Mouse (Mus musculus): ENCODE data around the gene Fam222a. TPM values are rescaled to one million over a fixed set of nuclear protein-coding genes. Genes with fewer than 3 reads are reported as not detected.
A peak's percentile ranks its signal among the peaks of the same experiment; 100 is the strongest.

Fam222a gene
- polyA plus RNA-seq, 1 experiment from 2014 or later = 2.7 TPM

DNA sequence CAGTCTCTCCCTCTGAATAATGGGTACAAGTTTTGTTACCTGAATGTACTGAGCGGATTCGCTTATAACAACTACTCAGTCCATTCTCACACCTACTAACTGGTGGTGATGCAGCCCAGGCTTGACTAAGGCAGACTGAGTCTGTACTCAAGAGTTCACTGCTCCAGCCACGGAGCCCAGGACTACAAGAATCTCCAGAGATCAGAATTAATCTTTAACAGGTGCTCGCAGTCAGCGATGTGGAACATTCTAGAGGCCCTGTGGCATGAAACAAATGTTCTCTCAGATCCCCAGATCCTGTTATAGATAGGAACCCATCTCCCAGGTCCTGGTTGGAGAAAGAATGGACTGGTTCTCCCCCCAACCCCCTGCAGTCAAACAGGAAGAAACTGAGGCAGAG is 87.9 kb downstream of the Fam222a start:
- no peak overlapping the region for H3K27ac ChIP-seq (replicated peaks; ENCODE audit: low read depth, low read length)
- 82% methylated on average over 5 of the region's 5 CpGs for WGBS

GRCm38 (mm10) chr5:114656305-114656704 is 88.5 kb downstream of the Fam222a start:
- 89% methylated on average over 7 of the region's 7 CpGs for whole genome bisulfite sequencing
- peaks cover 30% of the 10 kb centered on the region for H3K27me3 ChIP-seq (ENCODE audit: control insufficient read depth, insufficient read depth, low read length)

More for the DNA sequence above, 87.9 kb downstream of the Fam222a start:
- Histone ChIP-seq H3K9me3 (replicated peaks; ENCODE audit: control insufficient read depth, low read length) (no peaks in the 10 kb centered on the region), H3K9ac (replicated peaks; ENCODE audit: low read length) (no peak overlapping the region), H3K4me3 (ENCODE audit: low read depth, low read length) (no peak overlapping the region), H3K4me2 (ENCODE audit: low read depth, low read length) (no peak overlapping the region), H3K36me3 (replicated peaks; ENCODE audit: control insufficient read depth, insufficient read depth, low read depth, low read length) (no peaks in the 10 kb centered on the region), H3K4me1 (ENCODE audit: control insufficient read depth, insufficient read depth, low read length) (peaks cover 3% of the 10 kb centered on the region; the same call in 1 of the 2 replicates), H3K27me3 (ENCODE audit: control insufficient read depth, insufficient read depth, low read length) (peaks cover 30% of the 10 kb centered on the region)
- no peak for ATAC-seq (replicated peaks; ENCODE audit: insufficient number of reproducible peaks, low FRiP score, low TSS enrichment, low read depth)
- no peak for DNase-seq (ENCODE audit: low spot score)

GRCm38 (mm10) chr5:114657426-114657825 is 89.6 kb downstream of the Fam222a start:
- Histone ChIP-seq H3K4me2 (ENCODE audit: low read depth, low read length) (peak overlapping the region; percentile 92), H3K27me3 (ENCODE audit: control insufficient read depth, insufficient read depth, low read length) (peaks cover 30% of the 10 kb centered on the region)
- WGBS = 35% methylated on average over 10 of the region's 10 CpGs

More at GRCm38 (mm10) chr5:114656305-114656704, 88.5 kb downstream of the Fam222a start:
- ATAC-seq (replicated peaks; ENCODE audit: insufficient number of reproducible peaks, low FRiP score, low TSS enrichment, low read depth) = no peak
- Histone ChIP-seq H3K9me3 (replicated peaks; ENCODE audit: control insufficient read depth, low read length) (no peaks in the 10 kb centered on the region), H3K4me2 (ENCODE audit: low read depth, low read length) (no peak overlapping the region), H3K36me3 (replicated peaks; ENCODE audit: control insufficient read depth, insufficient read depth, low read depth, low read length) (no peaks in the 10 kb centered on the region), H3K4me3 (ENCODE audit: low read depth, low read length) (no peak overlapping the region), H3K27ac (replicated peaks; ENCODE audit: low read depth, low read length) (no peak overlapping the region), H3K9ac (replicated peaks; ENCODE audit: low read length) (no peak overlapping the region), H3K4me1 (ENCODE audit: control insufficient read depth, insufficient read depth, low read length) (peaks cover 3% of the 10 kb centered on the region; the same call in 1 of the 2 replicates)
- no peak for DNase-seq (ENCODE audit: low spot score)

GRCm38 (mm10) chr5:114658255-114658654 is 90.4 kb downstream of the Fam222a start, which contains the start of gene Trpv4:
TSS of gene Trpv4 (minus strand) at chr5:114658421.
- H3K4me1 ChIP-seq (ENCODE audit: control insufficient read depth, insufficient read depth, low read length) = peaks cover 3% of the 10 kb centered on the region; the same call in 1 of the 2 replicates
- peak within 1 kb of the TSS; percentile 45 for H3K4me3 ChIP-seq (ENCODE audit: low read depth, low read length)
- ATAC-seq (replicated peaks; ENCODE audit: insufficient number of reproducible peaks, low FRiP score, low TSS enrichment, low read depth) (no peak), DNase-seq (ENCODE audit: low spot score) (no peak)
- H3K27ac ChIP-seq (replicated peaks; ENCODE audit: low read depth, low read length) = no peak within 1 kb of the TSS
- H3K9ac ChIP-seq (replicated peaks; ENCODE audit: low read length) = peak within 1 kb of the TSS; percentile 48
- H3K9me3 ChIP-seq (replicated peaks; ENCODE audit: control insufficient read depth, low read length) = no peaks in the 10 kb centered on the region
- peak within 1 kb of the TSS; percentile 92 for H3K4me2 ChIP-seq (ENCODE audit: low read depth, low read length)
- 1% methylated on average over 24 of the region's 47 CpGs for WGBS
- H3K27me3 ChIP-seq (ENCODE audit: control insufficient read depth, insufficient read depth, low read length) = peaks cover 30% of the 10 kb centered on the region
- H3K36me3 ChIP-seq (replicated peaks; ENCODE audit: control insufficient read depth, insufficient read depth, low read depth, low read length) = no peaks in the 10 kb centered on the region

More at GRCm38 (mm10) chr5:114657426-114657825, 89.6 kb downstream of the Fam222a start:
- peaks cover 3% of the 10 kb centered on the region; the same call in 1 of the 2 replicates for H3K4me1 ChIP-seq (ENCODE audit: control insufficient read depth, insufficient read depth, low read length)
- H3K27ac ChIP-seq (replicated peaks; ENCODE audit: low read depth, low read length) = no peak overlapping the region
- ATAC-seq (replicated peaks; ENCODE audit: insufficient number of reproducible peaks, low FRiP score, low TSS enrichment, low read depth) (no peak), DNase-seq (ENCODE audit: low spot score) (no peak)
- peak overlapping the region; percentile 45 for H3K4me3 ChIP-seq (ENCODE audit: low read depth, low read length)
- no peaks in the 10 kb centered on the region for H3K36me3 ChIP-seq (replicated peaks; ENCODE audit: control insufficient read depth, insufficient read depth, low read depth, low read length)
- H3K9me3 ChIP-seq (replicated peaks; ENCODE audit: control insufficient read depth, low read length) = no peaks in the 10 kb centered on the region
- no peak overlapping the region for H3K9ac ChIP-seq (replicated peaks; ENCODE audit: low read length)

- no peak overlapping the region for H3K4me3 ChIP-seq (ENCODE audit: low read depth, low read length)
- ATAC-seq (replicated peaks; ENCODE audit: insufficient number of reproducible peaks, low FRiP score, low TSS enrichment, low read depth) = no peak
- WGBS = 75% methylated on average over 6 of the region's 6 CpGs
- peaks cover 30% of the 10 kb centered on the region for H3K27me3 ChIP-seq (ENCODE audit: control insufficient read depth, insufficient read depth, low read length)
- no peak overlapping the region for H3K27ac ChIP-seq (replicated peaks; ENCODE audit: low read depth, low read length)
- no peak for DNase-seq (ENCODE audit: low spot score)
- peaks cover 5% of the 10 kb centered on the region; the same call in 1 of the 2 replicates for H3K4me1 ChIP-seq (ENCODE audit: control insufficient read depth, insufficient read depth, low read length)
- H3K9ac ChIP-seq (replicated peaks; ENCODE audit: low read length) = no peak overlapping the region
- H3K36me3 ChIP-seq (replicated peaks; ENCODE audit: control insufficient read depth, insufficient read depth, low read depth, low read length) = no peaks in the 10 kb centered on the region
- no peak overlapping the region for H3K4me2 ChIP-seq (ENCODE audit: low read depth, low read length)
- no peaks in the 10 kb centered on the region for H3K9me3 ChIP-seq (replicated peaks; ENCODE audit: control insufficient read depth, low read length)
Measured at GRCm38 (mm10) chr5:114661029-114661428, 93.2 kb downstream of the Fam222a start.

Other genes starting within 250 kb of the Fam222a start
- 110 TPM in 2 replicates for gene Kctd10, start 187.5 kb upstream of the Fam222a start, polyA plus RNA-seq (2014; fragmentation: Nextera tagmentation; extraction: Ambion mirVana)
- gene Ube3b, start 187.4 kb upstream of the Fam222a start, polyA plus RNA-seq (2014; fragmentation: Nextera tagmentation; extraction: Ambion mirVana) = 42.3 and 44.9 TPM in 2 replicates
- 22.4 and 27.2 TPM in 2 replicates for gene Mmab, start 124.0 kb upstream of the Fam222a start, polyA plus RNA-seq (2014; fragmentation: Nextera tagmentation; extraction: Ambion mirVana)
- 53.0 and 60.9 TPM in 2 replicates for gene Mvk, start 123.7 kb upstream of the Fam222a start, polyA plus RNA-seq (2014; fragmentation: Nextera tagmentation; extraction: Ambion mirVana)
- 0.85 and 1.1 TPM in 2 replicates for gene Trpv4, start 90.4 kb downstream of the Fam222a start, polyA plus RNA-seq (2014; fragmentation: Nextera tagmentation; extraction: Ambion mirVana)
- gene Gltp, start 123.0 kb downstream of the Fam222a start, polyA plus RNA-seq (2014; fragmentation: Nextera tagmentation; extraction: Ambion mirVana) = 57.3 and 59.3 TPM in 2 replicates
- gene Tchp, start 139.7 kb downstream of the Fam222a start, polyA plus RNA-seq (2014; fragmentation: Nextera tagmentation; extraction: Ambion mirVana) = 11.1 and 12.0 TPM in 2 replicates
- gene Ankrd13a, start 206.7 kb downstream of the Fam222a start, polyA plus RNA-seq (2014; fragmentation: Nextera tagmentation; extraction: Ambion mirVana) = 58.3 and 60.4 TPM in 2 replicates
- 33.9 and 37.7 TPM in 2 replicates for gene Git2, start 207.5 kb downstream of the Fam222a start, polyA plus RNA-seq (2014; fragmentation: Nextera tagmentation; extraction: Ambion mirVana)